Mouse (Mus musculus): ENCODE measurements at regions not wholly inside any gene's neighbourhood (a gene's known extent, or its start where the extent isn't known, plus 50 kb on each side); places are given as distances from the start of the nearest gene placed in this dataset.

DNA sequence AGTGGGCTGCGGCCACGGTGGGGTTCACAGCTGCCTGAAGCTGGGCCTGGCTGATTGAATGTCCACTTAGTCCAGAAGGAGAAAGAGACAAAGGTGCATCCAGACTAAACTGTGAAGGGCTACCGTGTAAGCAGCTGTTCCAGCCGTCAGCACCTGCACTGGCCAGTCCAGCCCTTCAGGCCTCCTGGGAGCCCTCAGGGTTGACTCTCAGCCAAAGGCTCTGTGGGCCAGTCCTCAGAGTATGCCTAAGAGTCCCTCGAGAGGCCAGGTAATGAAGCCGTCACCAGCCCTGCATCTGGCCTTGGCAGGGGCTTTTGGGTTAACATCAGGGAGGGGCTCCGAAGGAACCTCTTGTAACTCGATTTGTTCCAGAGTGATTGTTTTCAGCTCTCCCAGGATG lies 187.4 kb downstream of the Gpd2 start:
- no peak for DNase-seq

GRCm38 (mm10) chr2:57425439-57425838 lies 188.0 kb downstream of the Gpd2 start:
- no peak for DNase-seq

DNA sequence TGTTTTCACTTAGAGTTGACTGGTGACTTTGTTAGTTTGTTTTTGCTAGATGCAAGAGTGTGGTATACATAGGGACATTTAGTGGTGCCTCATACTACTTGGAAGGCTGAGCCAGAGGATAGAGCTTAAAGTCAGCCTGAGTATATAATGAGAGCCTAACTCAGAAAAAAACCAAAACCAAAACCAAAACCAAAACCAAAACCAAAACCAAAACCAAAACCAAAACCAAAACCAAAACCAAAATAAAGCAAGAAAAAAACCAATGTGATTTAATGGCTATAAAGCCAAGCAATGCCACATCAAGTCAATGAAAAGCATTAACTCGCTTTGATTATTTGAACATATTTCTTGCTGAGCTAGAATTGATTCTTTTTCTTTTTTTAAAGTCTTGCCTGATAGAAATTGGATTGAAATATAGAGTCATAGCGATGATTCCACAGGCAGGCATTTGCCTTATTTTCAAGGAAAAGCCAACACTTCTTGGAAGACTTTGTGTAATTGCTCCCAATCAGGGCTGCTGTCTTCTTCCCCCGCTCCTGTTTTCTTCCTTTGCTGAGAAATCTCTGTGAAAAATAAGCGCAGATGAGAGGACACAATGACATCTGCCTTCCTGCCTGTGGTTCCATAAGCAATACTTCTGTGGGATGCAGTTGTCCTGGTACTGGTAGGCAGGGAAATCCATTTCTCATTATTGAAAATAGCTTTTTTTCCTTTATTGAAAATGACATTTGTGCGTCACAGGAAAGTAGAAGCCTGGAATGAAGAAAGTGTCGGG lies 213.7 kb downstream of the Gpd2 start:
- no peak for DNase-seq

DNA sequence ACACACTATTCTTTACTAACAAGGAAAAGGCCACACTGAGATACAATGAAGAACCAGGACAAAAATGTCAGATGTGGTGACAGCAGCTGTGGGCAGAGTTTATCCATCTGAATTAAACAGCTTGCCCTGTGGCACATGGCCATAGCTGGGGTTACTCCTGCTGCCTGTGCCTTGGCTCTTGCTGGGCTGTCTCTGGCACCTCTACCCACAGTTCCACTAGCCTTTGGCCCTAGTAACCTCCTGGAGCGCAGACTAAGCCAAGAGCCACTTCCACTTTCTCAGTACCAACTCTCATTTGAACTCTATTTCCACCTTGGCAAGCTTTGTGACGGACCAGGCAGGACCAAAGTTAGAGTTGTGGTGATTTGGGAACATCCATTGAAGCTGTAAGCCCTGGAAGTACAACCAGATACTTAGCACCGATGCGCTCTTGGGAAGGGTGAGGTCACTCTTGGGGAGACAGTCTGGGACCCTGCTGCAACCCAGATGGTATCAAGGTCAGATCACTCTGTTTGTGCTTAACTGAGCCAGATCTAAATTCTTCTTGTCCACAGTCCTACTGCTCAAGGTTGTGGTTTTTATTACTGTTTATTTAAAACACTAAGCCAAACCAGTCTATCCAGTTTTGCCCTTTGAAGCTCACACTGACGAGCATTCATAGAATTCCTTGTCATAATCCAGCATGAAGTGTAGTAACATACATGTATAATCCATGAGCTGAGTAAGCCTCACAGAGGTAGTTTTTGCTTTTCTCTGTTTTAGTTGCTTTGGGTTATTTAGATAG lies 216.7 kb downstream of the Gpd2 start:
- DNase-seq, result peak; percentile 36 to 72

DNA sequence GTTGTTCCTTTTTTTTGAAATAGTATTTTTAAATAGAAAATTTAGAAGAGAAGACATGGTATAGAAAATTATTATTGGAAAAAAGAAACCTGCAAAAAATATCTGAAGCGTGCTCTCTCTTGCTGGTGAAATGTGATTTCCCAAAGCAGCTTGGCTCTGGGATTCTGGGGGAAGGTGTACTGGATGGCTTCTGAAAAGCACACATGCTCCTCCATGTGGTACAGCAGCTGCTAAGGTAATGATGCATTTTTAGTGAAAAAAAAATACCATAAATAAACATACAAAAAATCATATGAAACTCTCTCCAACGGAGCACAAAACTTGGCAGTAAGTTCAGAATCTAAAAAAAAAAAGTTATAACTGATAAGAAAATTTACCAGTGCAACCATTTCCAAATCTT lies 222.5 kb downstream of the Gpd2 start:
- DNase-seq, result no peak

GRCm38 (mm10) chr2:57473873-57474272 lies 236.4 kb downstream of the Gpd2 start:
- no peak for DNase-seq

GRCm38 (mm10) chr2:57492116-57492515 lies 254.7 kb downstream of the Gpd2 start:
- no peak for DNase-seq

- no peak for DNase-seq
Measured at GRCm38 (mm10) chr2:57492914-57493621, 255.6 kb downstream of the Gpd2 start.

DNA sequence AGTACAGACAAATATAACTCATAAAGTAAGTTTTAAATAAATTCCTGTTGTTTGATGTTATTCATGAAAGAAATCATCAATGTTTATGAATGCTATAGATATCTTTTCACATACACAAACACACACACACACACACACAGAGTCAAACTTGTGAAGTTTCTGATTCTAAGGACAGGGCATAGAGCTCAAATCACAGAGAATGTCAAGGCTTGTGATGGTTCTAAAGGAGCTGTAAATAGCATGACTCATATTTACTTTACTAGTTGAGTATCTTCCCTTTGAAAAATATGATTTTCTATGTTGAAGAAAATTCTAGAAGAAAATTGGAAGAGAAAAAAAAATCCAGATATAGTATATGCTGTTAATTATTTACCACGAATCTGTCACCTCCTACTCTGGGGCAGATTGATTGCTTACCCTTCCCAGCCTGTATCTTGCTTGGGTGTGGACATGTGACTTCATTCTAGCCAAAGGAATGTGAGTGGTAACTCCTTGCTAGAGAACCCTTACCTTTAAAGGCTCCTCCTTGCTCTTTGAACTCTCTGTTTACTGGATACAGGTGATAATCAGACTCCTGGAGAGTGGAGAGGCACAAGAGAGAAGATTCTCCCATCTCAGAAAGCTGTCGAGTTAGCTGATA lies 259.0 kb downstream of the Gpd2 start:
- no peak for DNase-seq

DNA sequence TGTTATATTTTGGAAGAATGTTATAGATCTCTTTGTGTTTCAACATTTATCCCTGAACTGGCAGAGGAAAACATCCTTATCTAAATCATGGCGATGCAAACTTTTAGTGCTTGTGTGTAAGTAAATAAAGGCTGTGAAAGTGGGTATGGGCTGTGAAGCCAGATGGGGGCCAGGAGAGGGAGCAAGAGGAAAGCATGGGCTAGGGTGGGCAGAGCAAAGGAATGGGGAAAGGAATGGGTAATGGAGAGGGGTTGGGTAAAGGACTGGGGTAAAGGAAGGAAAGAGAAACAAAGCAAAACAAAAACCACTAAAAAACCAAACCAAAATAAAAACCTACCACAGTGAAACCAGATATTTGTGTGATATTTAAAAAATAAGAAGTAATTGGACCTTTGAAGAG lies 260.5 kb downstream of the Gpd2 start:
- no peak for DNase-seq

GRCm38 (mm10) chr2:57504678-57505077 lies 267.2 kb downstream of the Gpd2 start:
- no peak for DNase-seq

DNA sequence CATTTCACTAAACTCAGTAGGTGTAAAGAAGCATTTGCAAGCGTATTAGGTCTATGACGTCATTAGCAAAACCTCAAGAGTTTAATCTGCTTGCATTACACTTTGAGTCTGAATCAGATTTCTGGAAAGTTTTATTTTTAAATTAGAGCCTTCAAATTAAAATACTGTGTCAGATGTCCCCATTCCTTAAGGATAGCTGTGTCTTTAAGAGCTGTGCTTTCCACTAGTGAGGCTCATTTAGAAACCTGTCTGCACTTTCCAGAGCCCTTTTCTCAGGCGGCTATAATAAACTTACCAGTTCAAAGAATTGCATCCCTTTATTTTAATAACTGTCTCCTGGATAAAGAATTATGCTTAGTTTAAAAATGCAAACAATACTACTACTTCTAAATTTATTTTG lies 285.0 kb downstream of the Gpd2 start:
- no peak for DNase-seq

GRCm38 (mm10) chr2:57522983-57523382 lies 285.5 kb downstream of the Gpd2 start:
- no peak for DNase-seq

- no peak for DNase-seq
Measured at GRCm38 (mm10) chr2:57527966-57528365, 290.5 kb downstream of the Gpd2 start.

DNA sequence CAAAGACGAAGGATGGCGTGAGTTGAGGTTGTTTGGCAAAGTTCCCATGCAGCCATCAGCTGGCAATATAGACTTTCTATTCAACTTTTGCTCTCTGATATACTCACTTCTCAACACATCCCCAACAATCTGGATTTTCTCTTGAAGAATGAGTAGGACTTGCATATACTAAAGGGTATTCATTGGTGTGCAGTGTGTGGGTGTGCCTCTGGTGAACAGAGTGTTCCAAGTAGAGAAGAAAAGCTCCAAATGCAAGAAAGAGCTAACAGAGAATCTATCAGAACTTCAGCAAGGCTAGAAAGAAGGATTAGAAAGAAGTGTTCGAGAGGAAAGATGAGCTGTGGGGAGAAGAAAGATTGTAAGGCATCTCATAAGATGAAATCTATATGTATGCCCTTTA lies 302.4 kb downstream of the Gpd2 start:
- DNase-seq, result no peak

DNA sequence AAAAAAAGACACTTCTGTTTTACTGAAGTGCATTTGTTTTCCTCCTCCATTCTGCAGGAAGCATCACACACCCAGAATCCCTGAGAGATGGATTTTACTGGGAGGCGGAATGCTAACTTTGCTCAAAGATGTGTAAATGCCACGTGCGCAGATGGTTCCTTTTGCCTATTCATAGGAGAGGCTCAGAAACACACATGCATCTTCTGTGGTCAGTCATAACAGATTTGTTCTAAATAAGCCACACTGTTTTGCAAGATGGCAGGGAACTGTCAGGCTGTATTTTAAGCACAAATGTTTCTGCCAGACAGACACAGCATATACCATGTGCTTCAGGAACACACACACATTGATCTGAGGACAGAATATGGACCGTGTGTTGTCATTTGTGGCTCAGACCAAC lies 327.8 kb downstream of the Gpd2 start:
- no peak for DNase-seq

GRCm38 (mm10) chr2:57566103-57566502 lies 328.7 kb downstream of the Gpd2 start:
- no peak for DNase-seq

DNA sequence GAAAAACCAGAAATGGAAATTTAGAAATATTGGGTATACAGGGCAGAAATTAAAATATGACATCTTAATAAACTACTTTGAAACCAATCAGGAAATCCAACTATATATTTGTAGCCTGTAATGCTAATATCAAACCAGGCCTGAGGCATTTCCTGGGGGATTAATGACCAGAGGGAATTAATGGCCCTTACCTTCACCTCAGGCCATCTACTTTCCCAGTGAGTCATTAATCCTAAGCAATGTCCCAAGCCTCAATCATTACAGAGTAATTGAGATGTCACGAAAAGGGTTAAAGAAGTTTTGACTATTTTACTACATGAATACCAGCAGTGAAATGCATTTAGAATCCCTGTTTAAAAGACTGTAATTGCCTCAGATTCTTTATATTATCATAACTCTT lies 329.7 kb downstream of the Gpd2 start:
- no peak for DNase-seq

GRCm38 (mm10) chr2:57587065-57587464 lies 349.6 kb downstream of the Gpd2 start:
- DNase-seq, result no peak

DNA sequence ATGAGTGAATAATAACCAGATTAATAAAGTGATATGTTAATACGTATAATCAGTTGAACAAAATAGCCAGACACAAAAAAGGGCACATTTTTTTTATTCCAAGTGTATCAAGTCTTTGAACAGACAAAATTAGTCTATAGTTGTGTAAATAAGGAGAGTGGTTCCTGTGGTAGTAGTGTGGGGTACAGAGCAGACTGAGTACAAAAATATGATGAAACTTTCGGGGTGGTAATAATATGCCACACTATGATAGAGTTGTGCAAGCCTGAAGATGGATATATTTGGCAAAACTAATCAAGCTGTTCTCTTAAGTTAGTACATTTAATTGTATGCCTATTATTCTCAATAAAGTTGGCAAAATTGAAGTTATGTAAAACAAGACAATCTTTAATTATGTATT lies 356.1 kb downstream of the Gpd2 start:
- DNase-seq, result no peak

- no peak for DNase-seq
Measured at GRCm38 (mm10) chr2:57597694-57598358, 360.4 kb downstream of the Gpd2 start.

- no peak for DNase-seq
Measured at GRCm38 (mm10) chr2:57611599-57611998, 374.2 kb downstream of the Gpd2 start.

DNA sequence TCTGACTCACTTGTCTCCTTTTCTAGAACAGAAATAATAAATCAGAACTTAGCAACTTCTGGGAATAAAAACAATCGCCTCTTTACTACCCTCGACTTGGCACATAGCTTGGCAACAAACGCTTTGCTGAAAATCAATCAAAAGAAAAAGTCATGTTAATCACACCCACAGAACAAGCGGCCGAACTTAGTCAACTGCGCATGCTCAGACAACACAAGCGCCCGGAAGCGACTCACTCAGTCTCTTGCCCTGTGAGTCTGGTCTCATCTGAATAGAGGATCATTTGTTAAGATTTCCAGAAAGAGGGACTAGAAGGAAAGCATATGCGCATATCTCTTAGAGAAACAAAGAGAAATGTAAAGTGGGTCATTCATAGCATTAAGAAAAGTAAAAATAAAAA lies 375.8 kb downstream of the Gpd2 start:
- no peak for DNase-seq
